Mouse (Mus musculus): ENCODE results near the gene Serpini1.

GRCm38 (mm10) chr3:75556121-75556694, 1.1 kb upstream of the Serpini1 start:
- no peak for TF ChIP-seq CTCF (conservative IDR thresholded peaks at IDR 0.05; ENCODE audit: insufficient read depth, insufficient read length, low read depth, low read length)
- no peak for TF ChIP-seq POLR2A (IDR thresholded peaks at IDR 0.05; ENCODE audit: low read depth, low read length)

Data from kidney, adult 2 months (tissue).